Mouse (Mus musculus) induced T-regulatory cell, adult 2 months (primary cell): ENCODE measurements around the gene Clec2e.
A peak's percentile ranks its signal among the peaks of the same experiment; 100 is the strongest.
"Not testable (repeated sequence)": the region's sequence is repeated elsewhere in the genome, so short reads cannot be mapped to it uniquely, and the experiment has no call there.

Experiments used
- DNase-seq: peaks from one replicate; pipeline ENCODE4 v3.0.0-alpha.2; 2012; ENCODE audit warnings: low read depth

Clec2e gene

GRCm38 (mm10) chr6:129100794-129101193, at the start of gene Clec2e:
Gene Clec2e (minus strand): TSS chr6:129100913.
- DNase-seq: not testable (repeated sequence)

DNA sequence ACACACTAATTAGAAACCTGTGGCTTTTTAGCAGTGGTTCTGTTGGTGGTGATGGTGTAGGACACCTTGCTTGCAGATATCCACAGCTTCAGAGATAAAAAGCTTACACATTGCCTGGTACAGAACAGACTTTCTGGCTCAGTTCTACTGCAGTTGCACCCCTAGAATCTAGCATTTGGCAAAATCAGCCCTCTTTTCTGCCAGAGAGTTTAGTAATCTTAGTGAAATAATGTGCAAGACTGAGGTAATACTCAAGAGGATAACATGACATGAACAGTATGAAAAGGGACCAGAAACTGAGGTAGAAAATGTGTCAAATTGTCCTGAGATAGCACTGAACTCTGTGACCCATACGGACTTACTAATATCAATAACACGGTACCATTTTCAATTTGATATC, 46.1 kb upstream of the Clec2e start:
- no peak for DNase-seq

DNA sequence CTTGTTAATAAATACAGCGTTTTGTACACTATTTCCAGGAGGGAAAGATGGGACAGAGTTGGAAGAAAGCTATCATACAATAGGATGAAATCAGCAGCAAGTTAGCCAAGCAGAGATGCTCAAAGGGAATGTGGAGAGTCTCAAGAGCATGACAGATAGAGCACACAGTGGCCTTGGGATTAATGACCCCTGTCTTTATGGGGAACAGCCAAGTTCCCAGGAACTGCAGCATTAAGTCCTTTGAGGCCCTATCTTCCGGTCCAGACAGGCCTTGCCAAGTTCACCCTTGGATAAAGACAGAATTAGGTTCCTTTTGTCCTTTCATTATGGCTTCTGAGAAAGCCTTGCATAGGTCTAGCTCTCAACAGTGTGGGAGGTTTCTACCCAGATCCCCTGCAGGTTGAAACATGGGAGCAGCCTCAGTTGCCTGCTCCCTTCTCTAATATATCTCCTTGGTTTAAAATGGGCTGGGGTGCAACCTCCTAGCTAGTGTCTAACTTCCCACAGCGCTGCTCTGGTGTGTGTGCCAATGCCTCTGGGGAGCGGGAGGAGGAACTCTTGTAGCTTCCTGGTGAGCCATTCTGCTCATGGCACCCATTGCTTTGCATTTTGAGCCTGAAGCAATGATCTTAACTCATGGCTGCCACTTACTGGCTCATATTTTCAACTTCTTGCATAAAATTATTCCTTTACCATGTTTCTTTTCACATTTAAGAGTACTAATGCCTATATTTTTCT, 32.1 kb upstream of the Clec2e start:
- no peak for DNase-seq

DNA sequence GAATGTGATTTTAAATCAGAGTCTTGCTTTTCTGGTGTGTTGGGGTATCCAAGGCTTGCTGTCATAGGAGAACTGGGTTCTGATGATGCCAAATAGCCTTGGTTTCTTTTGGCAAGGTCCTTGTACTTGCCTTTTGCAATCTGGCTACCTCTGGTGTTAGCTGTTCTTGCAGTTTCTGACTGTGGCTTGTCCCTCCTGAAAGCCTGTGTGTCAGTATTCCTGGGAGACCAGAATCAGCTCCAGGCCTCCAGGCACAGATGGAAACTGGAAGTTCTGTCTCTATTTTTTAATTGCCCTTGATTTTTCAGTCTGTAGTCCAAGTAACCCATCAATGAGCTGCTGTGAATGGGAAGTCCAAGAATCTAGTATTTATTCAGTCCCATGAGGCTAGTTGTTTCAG, 26.1 kb upstream of the Clec2e start:
- no peak for DNase-seq

GRCm38 (mm10) chr6:129124531-129124930, 23.8 kb upstream of the Clec2e start:
- not testable (repeated sequence) for DNase-seq

DNA sequence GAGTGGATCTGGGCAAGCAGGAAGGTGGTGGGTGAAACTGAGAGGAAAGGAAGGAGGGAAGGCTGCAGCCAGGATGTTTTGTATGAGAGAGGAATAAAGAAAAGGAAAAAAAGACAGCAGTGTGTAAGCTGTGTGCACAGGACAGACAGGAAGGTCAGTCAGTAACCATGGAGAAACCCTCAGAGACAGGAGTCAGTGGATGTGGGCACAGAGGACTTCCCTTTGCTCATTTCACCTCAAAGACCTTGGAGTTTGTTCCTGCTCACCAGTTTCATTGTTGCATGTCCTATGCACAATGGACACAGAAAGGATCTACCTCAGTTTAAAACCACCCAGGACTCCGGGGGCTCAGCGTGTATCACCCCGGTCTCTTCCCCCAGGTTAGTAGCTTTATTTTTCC, 15.5 kb upstream of the Clec2e start:
- DNase-seq: no peak

DNA sequence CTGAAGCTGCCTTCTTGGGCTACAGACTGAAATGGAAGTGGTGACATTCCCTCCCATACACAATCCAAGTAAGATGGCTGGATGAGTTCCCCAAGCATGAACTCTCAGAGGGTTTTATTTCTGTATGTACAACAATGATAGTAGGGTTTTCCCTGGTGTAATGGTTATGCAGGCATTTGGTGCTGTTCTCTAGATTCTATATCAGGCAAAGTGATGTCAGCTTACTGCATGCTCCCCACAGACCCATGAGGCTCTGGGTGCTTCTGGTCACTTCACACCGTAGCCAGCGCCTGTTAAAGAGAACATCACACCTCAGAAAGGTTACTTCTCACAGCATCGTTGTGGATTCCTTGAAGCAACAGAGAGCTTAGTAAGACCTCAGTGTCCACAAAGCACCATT, 13.5 kb upstream of the Clec2e start:
- not testable (repeated sequence) for DNase-seq

DNA sequence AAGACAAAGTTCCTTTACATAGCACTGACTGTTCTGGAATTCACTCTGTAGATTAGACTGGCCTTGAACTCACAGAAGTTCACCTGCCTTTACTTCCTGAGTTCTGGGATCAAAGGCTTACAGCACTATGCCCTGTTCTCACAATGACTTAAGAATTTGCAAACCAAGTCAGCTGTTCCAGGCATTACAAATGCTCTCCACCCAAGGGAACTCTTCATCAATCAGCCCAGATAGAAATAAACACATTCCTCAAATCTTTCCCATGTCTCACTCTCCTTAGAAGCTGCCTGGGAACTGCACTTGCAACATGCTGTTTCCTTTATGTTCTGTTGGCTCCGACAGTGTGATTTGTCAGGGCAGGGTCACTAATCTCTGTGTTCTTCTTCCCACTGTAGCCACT, 13.1 kb upstream of the Clec2e start:
- no peak for DNase-seq

DNA sequence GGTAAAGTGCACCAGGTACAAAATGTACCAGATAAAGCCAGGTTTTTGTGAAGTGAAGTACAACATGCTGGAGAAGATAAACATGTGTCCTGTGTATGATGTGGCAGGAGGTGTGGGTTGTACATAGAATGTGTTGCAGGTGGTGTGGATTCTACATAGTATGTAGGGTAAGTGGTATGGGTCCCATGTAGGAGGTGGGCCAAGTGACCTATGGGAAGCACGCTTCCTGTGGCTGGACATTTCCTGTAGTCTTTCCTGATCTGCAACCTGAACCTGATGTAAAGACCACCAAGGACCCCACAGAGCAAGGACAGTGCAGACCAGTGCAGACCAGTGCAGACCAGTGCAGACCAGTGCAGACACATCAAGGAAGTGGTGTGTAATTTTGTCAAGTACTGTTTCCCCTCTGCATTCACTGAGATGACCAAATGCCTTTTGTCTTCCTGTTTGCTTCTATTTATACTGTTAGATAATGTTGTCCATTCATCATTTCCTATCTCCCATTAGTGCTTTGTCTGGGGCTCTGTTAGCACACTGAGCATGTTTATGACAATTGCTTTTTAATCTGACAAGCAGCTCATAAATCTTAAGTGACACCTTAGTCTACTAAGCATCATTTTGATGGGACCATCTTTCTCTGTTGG, 12.4 kb upstream of the Clec2e start:
- DNase-seq: no peak

DNA sequence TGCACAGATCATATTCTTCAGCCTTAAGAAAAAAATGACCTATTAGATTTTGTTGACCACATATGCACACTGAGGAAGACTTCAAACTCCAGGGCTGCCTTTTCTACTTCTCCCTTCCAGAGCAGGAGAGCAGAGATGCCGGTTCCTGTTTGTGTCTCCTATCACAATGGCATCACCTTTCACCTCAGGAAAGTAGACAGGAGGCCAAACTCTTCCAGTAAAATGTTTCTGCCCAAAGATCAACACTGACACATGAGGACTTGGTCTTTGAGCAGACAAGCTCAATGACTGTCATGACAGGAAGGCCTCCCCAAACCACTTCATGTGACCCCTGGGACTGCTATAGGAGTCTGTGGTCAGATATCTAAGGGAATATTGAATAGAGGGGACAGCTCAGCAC, 11.8 kb upstream of the Clec2e start:
- no peak for DNase-seq

DNA sequence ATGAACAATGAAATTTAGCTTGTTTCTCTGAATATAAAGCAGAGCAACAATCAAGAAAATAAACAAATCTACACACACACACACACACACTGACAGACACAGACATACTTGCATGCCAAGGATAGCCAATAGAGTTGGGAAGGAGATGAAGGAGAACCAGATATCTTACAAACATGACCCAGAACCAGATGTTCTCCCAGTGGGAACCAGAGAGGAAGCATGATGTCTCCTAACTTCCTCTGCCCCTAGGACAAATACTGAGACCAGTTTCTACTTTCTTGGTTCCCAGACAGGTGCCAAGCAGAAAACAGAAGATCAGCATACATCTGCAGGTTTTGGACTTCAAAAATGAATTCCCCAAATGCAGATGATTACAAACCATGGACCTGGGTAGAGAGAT, 7.2 kb upstream of the Clec2e start:
- no peak for DNase-seq

DNA sequence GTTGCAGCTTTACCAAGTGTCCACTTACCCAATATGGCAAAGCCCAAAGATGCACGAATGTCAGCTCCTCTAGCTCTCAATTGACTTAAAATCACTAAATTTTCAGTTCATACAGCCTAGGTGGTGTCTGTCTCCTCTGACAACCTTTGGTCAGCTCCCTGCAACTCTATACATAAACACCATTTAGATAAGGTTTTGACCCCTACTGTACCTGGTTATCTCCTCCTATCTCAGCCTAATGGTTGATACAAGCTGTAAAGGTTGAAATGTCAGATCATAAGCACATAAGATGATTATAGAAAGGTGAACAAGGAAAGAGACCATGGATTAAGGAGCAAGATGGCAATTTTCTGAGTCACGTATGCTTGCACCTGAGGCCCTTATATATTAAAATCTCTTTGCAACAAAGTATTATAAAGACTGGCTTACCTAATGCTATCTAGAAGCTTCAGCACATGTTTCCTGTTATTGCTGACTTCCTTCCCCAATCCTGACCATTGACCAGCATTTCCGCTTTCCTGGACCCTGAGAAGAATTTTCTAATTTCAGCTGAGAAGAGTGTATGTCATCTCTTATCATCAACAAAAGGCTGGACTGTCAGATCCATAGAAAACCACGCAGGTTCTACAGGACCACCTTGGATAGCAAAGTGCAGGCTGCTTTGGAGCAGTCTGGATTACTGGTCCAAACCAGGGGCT, 2.3 kb upstream of the Clec2e start:
- DNase-seq: no peak

DNA sequence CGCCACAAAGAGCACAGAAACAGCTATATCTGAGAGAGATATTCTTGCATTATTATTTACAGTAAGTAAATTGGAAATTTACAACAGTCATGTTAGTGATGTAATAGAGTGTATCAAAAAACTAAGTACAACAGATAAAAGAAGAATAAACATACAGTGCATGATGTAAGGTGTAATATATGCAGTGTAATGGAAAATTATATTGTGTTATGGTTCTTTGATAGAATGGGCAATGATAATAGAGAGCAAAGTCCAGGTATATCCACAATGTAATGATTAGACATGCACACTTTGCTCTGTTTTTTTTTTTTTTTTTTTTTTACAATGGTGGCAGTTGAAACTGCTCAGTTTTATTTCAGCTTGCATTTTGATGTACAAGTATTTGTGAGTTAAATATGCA, 891 bp upstream of the Clec2e start:
- DNase-seq: no peak

DNA sequence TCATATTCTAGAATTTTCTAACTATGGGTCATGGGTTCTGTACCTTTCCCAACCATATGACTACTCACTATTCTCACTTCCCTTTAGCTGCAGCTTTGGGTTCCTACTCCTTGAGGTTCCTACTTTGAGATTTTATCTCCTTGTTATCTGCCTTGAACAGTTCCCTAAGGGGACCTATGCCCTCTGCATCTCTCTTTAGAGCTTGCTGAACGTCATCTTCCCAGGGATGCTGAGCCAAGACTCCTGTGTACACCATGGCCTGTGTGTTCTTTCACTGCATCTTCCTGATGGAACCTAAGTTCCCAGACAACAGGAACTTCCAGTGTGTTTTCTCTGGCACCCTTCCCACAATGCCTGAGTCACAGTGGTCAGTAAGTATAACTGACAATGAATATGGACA, 2.8 kb downstream of the Clec2e start:
- no peak for DNase-seq

GRCm38 (mm10) chr6:129095166-129095565, 5.5 kb downstream of the Clec2e start:
- DNase-seq: peak; percentile 73

DNA sequence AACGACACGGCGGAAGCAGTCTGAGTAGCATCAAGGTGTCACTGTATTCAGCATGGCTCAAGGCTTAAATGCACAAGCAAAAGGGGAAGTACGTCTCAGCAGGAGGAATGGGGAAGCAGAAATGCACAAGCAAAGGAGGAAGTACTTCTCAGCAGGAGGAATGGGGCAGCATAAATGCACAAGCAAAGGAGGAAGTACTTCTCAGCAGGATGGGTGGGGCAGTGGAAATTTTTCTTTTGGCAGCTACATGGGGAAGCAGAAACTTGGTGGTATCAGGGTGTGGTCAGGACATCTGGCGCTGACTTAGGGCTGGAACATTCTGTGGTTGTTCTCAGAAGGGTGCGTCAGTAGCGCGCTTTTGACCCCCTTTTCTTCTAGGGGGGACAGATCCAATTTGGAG, 12.1 kb downstream of the Clec2e start:
- DNase-seq: not testable (repeated sequence)

DNA sequence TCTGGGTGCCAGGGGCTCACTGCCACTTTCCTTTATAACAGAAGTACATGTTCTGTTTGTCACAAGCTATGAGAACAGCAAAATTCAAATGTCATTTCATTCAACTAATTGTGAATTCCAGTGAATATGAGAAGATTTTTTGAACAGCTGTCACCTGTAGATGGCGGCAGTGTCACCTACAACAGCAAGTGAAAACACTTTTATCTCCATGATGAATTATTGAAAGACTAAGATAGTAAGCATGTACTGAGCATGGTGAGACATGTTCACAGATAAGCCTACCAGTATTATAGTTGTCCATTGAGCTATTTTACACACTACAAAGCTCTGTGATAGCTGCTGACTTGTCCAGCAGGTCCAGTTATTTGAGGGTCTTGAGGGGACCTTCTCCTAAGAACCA, 12.6 kb downstream of the Clec2e start:
- peak; percentile 75 for DNase-seq

DNA sequence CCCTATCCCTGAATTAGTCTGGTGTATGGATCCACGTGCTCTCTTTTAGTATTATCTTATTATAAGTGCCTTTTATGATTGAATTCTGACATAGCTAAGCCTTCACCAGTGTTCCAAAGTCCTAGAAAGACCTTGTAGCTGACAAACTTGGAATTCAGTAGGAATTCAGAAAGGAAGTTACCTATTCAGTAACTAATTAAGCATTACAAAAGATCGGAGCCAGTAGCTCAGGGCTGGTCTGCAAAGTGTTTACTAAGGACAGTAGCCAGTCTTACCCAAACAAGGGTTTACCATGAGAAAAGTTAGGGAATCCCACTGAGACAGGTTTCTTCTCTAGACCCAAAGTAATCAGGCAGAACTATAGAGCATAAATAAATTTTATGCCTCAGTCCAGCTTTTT, 14.7 kb downstream of the Clec2e start:
- DNase-seq: not testable (repeated sequence)

- no peak for DNase-seq
Measured at GRCm38 (mm10) chr6:129085098-129085497, 15.6 kb downstream of the Clec2e start.

- DNase-seq: peak; percentile 84
Measured at GRCm38 (mm10) chr6:129066986-129067385, 33.7 kb downstream of the Clec2e start.

DNA sequence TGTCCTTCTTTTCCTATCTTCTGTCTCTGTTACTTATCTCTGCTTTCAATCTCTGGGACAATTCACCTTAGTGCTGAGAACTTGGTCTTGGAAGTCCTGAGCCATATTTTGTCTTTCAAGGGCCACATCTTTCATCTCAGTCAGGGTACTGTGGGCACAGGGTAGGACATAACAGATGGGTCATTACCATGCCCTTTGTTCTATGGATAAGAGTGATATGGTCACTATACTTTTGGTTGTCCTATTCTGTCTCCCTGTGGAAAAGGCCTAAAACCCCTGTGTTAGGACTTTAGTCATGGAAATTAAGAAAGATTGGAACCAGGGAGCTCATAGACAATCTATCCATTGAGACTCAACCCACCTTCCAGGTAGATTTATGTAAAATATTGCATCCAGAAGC, 34.2 kb downstream of the Clec2e start:
- no peak for DNase-seq

DNA sequence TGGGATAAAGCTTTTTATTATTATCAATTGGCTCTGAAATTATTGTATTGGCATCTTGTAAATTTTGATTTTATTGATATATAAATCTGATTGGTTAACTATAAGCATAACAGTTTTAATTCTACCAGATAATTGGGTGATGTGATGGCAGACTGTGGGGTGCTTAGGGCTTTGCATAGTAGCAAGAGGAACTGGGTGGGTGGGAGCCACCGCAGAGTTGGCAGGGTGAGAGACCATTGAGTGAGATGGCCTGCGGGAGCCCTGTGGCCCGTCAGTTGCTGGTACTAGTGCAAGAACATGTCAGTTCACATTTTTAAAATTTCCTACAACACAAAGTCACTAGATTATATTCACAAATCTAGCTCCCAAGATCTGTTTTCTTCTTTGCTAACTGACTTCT, 34.9 kb downstream of the Clec2e start:
- DNase-seq: no peak

DNA sequence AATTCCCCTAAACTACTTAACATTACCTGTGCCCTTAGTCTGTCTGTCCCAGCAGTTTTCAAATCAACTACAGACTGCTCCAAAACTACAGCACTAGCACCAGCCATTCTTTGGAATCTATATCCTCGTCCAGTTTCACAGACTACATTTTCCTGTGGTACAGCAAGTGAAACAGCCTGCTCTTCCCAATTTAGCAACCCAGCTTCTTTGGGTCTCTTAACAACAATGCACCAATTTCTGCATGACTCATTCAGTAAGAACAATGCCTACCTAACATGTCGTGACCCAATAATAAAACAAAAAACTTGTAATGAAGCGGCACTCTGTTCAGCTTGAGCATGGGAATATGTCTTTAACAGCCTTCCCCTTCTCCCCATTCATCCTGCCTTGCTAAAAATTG, 35.3 kb downstream of the Clec2e start:
- no peak for DNase-seq
